Mouse (Mus musculus) adrenal gland, postnatal 4 days (tissue): ENCODE measurements around the gene Dlgap1. TPM values are rescaled to one million over a fixed set of nuclear protein-coding genes. Genes with fewer than 3 reads are reported as not detected.
A peak's percentile ranks its signal among the peaks of the same experiment; 100 is the strongest.

Experiments used
- DNase-seq, 2 experiments: peaks; one replicate each; pipeline ENCODE4 v3.0.0; 2021 to 2022; ENCODE audit warnings: low spot score in 2 of 2, mixed read lengths in 2 of 2
- microRNA-seq: library from miRNA; unstranded; fragments of <30 nt; microRNA quantifications from one replicate; pipeline ENCODE4 v1.2.0, GENCODE M21; 2021
- total RNA-seq, 2 experiments: library from RNA; stranded (reverse); gene quantifications; 2 replicates each; pipeline ENCODE4 v1.2.3; 2021

Dlgap1 gene
- total RNA-seq, 2 experiments from 2014 or later: 41.0 to 41.5 TPM

DNA sequence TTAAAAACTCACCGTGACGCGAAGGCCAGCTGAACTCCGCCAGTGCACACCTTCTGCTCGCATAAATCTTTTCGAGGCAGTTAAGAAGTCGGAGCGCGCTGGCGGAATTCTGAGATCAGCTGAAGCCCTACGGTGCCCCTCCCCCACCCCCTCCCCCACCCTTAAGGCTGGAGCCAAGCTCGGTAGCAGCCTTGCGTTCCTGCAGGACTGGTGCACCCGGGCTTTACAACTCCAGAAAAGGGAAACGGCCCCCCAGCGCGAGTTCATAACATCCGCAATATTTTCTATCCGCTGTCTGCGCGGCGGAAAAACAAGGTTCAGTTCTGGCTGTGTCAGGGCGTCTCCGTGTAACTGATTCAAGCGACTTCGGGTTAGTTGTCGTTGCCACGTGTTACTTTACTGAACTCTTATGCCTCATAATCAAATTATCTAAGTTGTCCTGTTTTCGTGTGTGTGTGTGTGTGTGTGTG lies 884.6 kb downstream of the Dlgap1 start, which contains the start of gene Tgif1:
TSS of gene Tgif1 (minus strand) at position 111 of the 470 bp plus-strand sequence.
- DNase-seq: peak in 1 of 2 experiments; percentile 31

DNA sequence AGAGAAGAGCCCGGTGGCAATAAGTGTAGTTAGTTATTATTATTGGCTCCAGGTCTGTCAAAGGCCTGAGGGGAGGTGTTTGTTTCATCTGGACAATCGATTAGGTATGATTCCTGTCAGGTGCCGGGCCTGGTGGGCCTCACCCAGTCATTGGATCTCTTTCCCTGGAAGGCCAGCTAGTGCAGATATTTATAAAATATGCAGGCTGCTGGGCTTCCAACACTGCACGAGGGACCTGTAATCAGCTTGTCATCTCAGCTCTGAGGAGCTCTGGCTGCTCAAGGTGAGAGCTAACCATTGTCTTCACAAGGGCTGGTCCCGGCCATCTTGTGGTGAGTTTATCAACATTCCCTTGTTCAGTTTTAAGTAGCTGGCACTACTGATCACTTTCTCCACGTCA lies 885.1 kb downstream of the Dlgap1 start:
- no peak for DNase-seq

GRCm38 (mm10) chr17:70856871-70857415 lies 888.1 kb downstream of the Dlgap1 start:
- no peak for DNase-seq

DNA sequence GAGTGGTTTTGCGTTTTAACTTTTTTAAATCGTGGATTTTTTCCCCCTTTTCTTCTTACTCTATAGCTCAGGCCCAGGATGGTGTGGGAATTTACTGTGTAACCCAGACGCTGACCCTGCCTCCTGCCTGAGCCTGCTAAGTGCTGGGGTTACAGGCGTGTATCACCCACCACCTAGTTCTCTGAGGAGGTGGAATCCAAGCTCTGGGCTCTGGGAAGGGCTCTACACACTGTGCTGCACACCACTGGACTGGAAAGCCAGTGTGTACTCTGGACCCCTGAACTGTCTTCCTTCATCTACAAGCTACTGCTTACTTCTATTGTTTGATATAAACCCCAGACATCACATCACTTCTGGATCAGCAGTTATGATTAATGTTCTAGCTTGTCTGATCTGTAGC lies 889.9 kb downstream of the Dlgap1 start:
- no peak for DNase-seq

GRCm38 (mm10) chr17:70864117-70864516 lies 895.2 kb downstream of the Dlgap1 start:
- no peak for DNase-seq

- no peak for DNase-seq
Measured at GRCm38 (mm10) chr17:70864645-70865044, 895.8 kb downstream of the Dlgap1 start.

DNA sequence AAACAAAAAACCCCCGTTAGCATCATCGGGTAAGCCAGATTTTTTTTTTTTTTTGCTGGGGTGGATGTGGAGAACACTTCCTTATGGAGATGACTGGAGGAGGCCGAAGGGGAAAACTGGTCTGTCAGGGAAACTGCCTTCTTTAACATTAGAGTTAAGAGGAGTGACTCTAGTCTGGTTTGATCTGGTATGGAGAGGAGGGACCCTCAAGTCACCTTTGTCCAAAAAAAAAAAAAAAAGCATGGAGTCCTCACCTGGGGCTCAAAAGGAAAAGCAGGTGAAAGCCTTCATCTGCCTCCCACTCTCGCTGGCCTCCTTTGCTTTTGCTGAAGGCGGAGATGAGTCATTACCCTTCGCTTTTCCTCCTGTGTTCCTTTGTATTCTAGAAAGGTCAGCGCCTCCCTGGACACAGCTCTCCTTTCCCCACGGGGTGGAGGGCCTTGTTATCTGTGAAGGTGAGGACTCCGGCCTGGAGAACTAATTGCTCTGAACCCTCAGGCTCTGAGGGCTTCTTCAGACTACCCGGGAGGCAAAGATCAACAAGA lies 896.3 kb downstream of the Dlgap1 start:
- DNase-seq: no peak

- no peak for DNase-seq
Measured at GRCm38 (mm10) chr17:70866029-70866428, 897.2 kb downstream of the Dlgap1 start.

GRCm38 (mm10) chr17:70866538-70867114 lies 897.8 kb downstream of the Dlgap1 start:
- no peak for DNase-seq

DNA sequence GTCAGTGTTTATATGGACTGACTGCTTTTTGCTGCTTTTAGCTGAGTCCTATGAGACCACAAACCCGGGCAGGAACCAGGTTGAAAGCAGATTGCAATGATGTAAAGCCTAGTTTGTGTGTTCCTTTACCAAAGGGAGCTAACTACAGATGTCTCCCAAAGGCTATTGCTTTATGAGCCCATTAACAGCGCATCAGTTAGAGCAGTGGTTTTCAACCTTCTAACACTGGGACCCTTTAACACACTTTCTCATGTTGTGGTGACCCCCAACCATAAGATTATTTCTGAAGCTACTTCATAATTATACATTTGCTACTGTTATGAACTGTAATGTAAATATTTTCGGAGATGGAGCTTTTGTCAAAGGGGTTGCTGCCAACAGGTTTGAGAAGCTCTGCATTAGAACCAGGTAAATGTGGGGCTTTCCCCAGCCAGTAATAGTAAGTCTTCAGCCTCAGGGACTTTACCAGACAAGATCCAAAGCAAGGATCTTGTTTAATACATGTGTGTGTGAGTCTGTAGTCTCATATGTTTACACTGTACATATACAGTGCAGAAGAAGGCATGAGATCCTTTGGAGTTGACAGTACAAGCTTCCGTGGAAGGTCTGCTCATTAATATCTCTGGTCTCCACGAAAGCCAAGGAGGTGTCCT lies 899.8 kb downstream of the Dlgap1 start:
- no peak for DNase-seq

DNA sequence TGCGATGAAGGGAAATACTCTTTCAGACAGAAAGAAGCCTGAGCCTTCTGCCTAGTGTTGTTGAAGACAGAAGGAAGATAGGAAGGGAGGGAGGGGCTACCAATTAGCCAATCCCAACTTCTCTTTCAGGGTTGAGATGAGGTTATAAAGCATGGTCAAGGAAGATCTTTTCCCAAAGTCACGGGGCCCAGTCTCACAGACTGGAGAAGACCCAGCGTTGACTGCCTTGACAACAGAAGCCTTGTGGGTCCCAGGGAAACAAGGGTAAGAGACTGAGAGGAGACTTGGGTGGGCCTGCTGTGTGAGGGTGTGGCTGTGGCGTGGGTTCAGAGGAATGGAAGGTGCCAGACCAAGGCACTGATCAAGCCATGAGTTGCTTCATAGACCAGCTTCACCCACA lies 901.7 kb downstream of the Dlgap1 start:
- DNase-seq: no peak

Small RNA genes lying within 50 kb of the gene (microRNA-seq; reads per million reads assigned to microRNA genes)
- gene Mir1195: not detected
